Mouse (Mus musculus): ENCODE measurements around the gene Ttc16. TPM values are rescaled to one million over a fixed set of nuclear protein-coding genes. Genes with fewer than 3 reads are reported as not detected.
A peak's percentile ranks its signal among the peaks of the same experiment; 100 is the strongest.

The Ttc16 gene
- total RNA-seq (2021), result not detected
- long read RNA-seq, experiment 1, result 0 reads
- long read RNA-seq, experiment 2, partial matches to known transcripts, result 0 of 1 reads
- long read RNA-seq, experiment 2, other reads (novel, unspliced or antisense), result 1 of 1 reads

DNA sequence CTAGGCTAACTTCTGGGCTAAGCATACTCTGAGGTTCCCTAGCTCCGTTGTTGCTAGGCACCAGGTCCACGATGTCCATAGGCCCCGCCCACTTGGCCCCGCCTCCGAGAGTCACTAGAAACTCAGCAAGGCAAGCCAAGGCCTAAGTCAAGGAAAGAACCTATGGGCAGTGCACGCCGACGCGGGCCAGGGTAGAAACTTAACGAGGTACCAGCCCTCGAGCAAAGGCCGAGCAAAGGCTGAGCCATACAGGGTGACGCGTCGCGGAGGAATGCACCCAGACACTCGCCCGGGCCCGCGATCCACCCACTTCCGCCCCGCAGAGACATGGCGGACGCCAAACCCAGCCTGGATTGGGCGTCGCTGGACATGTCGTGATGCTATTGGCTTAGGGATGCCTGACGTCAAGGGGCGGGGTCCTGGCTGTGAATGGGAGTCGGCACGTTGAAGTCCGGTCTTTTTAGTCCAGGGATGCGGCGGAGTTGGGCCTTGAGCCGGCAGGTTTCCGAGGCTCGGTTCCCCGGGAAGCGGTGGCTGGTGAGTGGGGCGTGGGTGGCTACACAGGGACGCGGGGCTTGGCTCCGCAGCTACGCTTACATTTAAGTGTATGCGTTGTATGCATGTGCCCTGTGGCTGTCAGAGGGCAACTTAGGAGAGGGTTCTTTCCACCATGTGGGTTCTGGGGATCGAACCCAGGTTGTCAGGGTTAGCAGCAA is at the start of gene Ttc16, which contains the start of gene Ptrh1:
Gene Ttc16, minus strand, starts transcription at position 275 of the 716 bp plus-strand sequence.
Gene Ptrh1, plus strand, starts transcription at position 428 of the 716 bp plus-strand sequence.
- intact Hi-C loops (cut with DNase I), result no loop called here
- DNase-seq, result peak; percentile 97 to 98

DNA sequence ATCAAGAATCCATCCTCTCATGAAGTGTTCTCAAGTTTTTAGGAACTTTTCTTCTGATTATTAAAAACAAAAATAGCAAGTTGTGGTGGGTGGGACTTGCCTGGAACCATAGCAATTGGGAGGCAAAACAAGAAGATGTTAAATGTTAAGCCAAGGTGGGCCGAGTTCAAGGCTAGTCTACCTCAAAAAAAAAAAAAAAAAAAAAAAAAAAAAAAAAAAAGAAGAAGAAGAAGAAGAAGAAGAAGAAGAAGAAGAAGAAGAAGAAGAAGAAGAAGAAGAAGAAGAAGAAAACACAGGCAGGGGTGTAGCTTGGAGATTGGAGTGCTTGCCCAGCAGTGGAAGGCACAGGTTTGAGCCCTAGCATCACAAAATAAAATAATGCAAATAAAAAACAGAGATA is 49.3 kb upstream of the Ttc16 start:
- no peak for DNase-seq
- intact Hi-C loops (cut with DNase I), result no loop called here

DNA sequence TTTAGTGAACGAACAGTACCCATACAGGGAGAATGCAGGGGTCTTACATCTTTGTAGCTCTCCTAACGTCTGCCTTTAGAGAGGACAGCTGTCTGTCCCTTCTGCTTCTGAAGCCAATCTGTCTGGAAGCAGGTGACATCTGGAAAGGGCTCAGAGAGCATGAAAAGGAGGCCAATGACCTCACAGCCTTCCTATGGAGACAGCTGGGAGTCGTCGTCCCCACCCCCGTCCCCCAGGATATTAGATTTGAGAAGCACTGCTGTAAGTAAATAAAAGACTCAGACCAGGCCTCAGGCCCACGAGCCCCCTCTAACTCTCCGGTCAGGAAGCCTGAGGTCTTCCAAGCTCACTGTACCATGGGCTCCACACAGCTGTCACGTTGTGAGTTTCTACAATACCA is 48.7 kb upstream of the Ttc16 start:
- intact Hi-C loops (cut with DNase I), result no loop called here

DNA sequence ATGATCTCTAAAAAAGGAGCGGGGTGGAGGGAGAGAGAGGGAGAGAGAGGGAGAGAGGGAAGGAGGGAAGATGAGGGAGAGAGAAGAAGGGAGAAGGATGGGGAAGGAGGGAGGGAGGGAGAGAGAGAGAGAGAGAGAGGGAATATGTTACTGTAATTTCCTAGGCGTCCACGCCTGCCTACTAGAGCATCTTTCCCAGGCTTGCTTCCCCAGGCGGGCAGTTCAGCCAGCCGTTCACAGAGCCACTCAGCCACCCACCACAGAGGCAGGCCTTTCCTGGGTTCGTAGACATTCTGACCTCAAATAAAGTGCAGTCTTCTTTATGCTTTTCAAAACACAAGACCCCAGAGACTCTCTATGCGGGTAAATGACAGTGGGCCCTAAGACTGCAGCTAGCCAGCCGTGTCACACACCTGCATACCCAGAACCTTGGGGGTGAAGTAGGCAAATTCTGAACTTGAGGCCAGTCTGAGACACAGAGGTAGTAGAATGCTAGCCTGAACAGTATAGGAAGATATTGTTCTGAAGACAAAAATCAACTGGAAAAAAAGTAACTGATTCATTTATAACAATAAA is 48.2 kb upstream of the Ttc16 start:
- DNase-seq, result no peak
- intact Hi-C loops (cut with DNase I), result loop anchor here (2.0 kb wide), 1 partner anchor 29 kb away; no protein-coding TSS in a partner anchor

More for the DNA sequence above, 48.7 kb upstream of the Ttc16 start:
- no peak for DNase-seq

DNA sequence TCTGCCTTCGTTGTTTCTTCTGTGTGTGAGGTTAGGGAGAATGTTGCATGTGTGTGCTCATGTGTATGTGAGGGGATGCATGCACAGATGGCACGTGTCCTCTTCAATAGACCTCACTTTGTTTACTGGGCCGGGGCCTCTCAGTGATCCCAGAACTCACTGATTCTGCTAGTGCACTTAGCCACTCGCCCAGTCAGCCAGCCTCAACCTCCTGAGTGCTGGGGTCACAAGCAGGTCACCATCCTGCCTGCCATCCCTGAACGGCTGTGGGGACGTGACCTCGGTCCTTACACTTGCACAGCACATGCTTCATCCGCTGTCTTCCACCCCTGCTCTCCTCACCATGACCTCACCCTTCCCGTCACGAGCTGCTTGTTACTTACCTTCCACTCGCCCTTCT is 47.7 kb upstream of the Ttc16 start:
- no peak for DNase-seq
- intact Hi-C loops (cut with DNase I), result loop anchor here (2.0 kb wide), 1 partner anchor 30 kb away; no protein-coding TSS in a partner anchor

DNA sequence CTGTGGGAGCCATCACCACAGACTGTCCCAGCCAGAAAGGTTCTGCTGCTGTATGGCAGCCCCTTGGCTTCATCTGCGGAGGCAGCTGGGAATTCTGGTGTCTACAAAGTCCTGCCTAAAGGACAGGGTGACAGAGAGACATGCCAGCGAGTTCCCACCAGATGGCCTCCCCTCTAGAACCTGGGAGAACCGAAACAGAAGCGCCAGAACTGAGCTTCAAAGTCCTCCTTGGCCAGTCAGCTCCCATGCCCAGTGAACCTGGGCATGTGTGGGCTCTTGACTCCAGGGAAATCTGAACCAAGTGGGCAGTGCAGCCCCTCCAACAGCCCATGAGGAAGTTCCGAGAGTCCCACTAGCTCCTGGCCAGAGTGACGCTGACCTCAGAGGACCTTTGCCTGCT is 47.2 kb upstream of the Ttc16 start:
- DNase-seq, result no peak
- intact Hi-C loops (cut with DNase I), result loop anchor here (2.0 kb wide), 1 partner anchor 30 kb away; no protein-coding TSS in a partner anchor

DNA sequence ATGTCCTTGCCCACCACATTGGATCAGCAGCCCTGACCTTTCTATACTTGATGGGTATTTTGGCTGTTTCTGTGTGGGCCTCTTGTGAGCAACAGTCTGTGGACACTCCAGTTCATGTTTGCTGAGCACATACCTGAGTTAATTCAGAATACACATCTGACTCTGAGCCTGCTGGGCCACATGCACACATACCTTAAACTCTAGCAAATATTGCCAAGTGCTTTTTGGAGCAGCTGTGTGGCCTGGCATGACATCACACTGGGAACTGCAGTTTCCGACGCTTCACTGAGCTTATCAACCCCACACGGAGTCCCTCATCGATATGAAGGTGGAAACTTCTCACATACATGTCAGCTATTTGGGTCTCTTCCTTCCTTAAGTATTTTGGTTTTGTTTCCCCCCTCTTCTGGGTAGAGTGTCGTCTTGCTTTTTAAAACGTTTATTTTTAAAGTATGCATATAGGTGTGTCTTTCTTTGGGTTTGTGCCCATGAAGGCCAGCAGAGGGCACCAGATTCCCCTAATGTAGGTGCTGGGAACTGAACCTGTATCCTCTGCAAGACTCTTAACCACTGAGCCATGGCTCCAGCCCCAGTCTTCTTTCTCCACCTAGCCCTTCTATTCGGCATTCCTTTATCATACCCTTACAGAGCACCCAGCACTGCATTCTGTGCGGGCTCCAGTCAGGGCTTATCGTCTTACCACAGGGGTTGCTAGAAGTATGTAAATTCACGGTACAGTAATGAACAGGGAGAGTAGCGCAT is 45.8 kb upstream of the Ttc16 start:
- DNase-seq, result no peak
- intact Hi-C loops (cut with DNase I), result no loop called here

DNA sequence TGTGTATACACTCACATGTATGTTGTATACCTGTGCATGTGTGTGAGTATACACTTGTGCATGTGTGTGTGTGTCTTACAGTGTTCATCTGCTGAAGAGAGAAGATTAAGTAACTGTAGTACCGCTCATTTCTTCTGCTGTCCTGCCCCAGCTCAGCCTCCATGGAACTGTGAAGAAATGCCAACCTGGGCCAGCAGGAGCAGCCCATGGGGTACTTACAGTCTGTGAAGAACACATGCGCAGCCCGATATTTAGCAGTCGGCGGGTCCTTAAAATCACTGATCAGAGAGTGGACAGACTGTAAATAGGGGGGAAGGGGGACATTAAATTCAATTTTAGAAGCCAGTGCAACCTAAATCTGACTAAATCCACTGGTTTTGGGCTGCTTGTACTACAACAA is 42.8 kb upstream of the Ttc16 start:
- intact Hi-C loops (cut with DNase I), result no loop called here

DNA sequence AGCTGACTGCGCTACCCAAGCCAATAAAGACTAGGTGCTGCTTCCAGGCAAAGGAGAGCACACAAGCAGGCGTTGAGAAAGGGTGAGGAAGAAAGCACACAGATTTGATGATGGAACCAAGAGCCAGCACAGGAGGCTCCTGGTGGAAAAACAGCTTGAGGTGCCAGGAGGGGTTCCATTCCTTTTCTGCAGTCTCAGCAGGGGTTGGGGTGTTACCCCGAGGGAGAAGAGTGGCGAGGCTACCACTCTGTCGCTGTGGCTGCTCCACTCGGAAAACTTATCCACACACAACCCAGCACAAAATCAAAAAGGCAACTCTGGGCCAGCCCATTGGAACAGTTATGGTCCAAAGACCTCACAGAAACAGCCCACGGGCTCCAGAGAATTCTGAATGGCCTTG is 42.2 kb upstream of the Ttc16 start:
- intact Hi-C loops (cut with DNase I), result no loop called here
- DNase-seq, result no peak

More for the DNA sequence above, 42.8 kb upstream of the Ttc16 start:
- no peak for DNase-seq

DNA sequence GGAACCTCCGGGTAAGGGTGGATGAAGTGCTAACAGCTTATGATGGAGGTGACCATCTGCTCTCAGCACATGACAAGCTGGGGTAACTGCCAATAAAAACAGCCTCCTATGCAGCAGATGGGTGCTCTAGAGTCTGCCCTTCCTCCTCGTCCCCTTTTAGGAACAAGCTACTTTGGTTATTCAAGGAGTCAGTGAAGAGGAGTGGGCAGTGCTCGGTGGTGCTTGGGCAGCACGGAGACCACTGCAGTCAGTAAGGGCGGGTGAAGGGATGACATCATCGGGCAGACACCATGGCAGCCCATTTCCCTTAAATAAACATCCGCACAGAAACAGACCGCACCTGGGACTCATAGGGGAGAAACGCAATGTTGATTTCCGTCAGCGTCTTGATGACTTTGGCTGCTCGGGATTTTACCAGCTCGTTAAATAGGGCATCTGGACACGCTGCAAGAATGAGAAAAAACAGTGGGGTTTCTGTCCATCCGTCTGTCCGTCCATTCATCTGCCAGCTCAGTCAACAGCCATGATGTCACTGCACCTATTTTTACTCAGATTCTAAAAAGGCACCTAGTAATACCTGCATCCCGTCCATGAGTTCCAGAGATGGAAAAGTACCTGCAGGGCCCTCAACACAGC is 41.6 kb upstream of the Ttc16 start:
- DNase-seq, result no peak
- intact Hi-C loops (cut with DNase I), result no loop called here

DNA sequence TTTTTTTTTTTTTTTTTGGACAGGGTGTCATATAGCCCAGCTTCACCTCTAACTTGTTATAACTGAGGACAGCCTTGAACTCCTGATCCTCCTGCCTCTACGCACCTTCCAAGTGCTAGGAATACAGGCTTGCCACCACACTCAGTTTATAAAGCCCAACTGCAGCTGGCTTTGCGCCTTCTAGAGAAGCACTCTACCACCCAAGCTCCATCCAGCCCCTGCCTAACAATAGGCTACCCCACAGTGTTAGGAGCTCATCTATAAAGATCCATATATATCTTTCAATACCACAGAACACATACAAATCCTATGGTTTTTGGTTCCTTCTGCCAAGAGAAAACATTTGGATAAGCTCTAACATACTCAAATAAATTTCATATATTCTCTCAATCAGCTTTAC is 41.1 kb upstream of the Ttc16 start:
- no peak for DNase-seq
- intact Hi-C loops (cut with DNase I), result no loop called here

DNA sequence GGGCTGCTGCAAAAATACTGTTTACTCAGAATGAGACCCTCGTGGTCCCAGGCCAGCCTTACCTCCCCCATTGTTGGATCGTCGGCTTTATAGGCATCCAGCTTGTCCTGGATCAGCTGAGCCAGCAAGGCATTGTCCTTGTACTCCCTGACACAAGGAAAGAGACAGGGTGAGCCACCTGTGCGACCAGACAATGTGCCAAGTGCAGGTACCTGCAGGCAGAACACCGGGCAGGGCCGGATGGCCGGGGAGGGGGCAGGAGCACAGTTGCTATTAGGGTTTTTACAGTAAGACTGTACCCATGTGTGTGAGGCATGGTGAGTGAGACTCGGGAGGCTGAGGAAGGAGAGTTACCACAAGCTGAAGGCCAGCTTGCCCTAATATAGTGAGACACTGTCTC is 36.5 kb upstream of the Ttc16 start:
- intact Hi-C loops (cut with DNase I), result no loop called here
- DNase-seq, result no peak

DNA sequence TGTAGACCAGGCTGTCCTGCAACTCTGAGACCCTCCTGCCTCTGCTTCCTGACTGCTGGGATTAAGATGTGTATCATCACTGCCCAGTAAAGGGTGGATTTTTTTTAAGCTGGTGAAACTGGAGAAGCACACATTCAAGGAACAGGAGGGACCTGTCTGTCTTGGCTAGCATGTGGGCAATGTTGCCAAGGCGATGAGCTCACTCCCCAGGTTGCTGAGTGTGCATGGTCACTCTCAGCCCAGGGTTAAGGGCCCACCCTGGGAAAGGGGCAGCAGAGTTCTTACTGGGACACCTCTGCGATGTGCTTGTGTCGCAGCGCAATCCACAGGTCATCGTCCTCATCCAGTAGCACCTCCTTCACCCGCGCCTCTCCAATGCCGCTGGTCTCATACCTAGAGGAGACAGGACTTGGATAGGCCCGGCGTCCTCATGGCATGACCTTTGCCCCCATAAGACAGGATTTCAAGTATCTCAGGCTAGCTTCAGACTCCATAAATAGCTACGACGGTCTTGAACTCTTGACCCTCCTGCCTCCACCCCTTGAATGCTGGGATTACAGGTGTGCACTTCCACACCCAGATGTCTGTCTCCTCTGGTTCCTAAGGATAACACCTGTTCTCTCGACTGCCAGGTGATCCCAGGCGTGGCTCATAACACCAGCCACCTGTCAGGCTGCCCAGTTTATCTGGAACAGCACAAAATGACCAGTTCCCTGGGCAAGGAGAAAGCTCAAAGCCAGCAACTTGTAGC is 33.6 kb upstream of the Ttc16 start:
- DNase-seq, result no peak
- intact Hi-C loops (cut with DNase I), result no loop called here

DNA sequence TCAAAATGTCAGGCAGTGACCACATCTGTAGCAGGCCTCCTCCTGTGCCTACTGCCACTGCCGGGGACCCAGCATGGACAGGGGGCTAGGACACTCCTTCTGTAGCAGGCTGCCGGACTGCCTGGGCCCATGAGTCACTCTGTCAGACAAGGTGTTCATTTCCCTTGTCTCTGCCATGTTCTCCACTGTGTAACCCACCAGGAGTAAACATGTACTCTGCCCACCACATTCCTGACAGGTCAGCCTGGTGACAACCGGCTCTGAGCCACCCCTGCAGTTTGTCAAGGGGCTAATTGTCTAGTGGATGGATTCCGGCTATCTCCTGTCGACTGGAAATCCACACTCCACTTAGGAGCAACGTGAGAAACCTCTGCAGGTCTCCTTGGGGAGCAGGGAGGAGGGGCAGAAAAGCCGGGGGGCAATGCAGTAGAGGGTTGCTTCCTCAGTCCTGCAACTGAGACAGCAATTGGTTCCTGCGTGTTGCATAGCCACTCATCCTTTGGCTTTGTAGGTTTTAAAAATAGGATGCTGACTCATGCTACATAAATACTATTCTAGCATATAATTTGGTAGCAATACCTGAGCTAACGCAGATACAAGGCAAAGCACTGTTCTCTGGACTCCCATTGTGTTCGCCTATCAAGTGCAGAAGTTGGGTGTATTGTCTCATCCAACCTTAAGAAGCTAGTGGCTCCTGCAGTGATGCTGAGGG is 23.0 kb upstream of the Ttc16 start:
- DNase-seq, result no peak
- intact Hi-C loops (cut with DNase I), result no loop called here

DNA sequence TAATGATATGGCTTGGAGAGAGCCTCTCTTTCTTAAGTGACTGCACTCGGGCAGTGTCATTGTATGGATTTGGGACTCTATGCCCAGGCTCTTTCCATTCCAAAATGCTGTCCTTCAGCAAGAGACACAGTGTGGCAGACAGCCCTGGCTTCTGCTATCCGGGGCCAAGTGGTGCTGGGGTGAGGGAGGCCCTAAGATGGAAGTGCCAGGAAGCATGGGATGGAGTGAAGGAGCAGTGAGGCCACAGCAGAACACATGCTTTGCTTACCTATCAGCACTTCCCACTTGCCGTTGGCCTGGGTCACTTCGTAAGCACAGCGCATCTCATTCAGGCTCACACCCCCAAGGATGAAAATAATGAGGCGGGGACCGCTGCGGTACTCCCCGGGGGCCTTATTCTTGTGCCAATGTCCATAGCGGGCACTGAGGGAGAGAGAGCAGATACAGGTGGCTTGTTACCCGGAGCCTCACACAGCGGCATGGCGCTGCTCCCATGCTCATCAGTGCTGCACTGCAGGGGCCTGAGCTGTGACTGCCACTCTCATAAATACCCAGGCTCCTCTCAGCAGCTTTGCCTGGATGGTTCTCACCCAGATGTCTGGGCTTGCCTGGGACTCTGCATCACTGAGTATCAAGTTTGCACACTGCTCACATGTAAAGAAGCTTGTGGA is 20.4 kb upstream of the Ttc16 start:
- intact Hi-C loops (cut with DNase I), result no loop called here
- DNase-seq, result no peak

DNA sequence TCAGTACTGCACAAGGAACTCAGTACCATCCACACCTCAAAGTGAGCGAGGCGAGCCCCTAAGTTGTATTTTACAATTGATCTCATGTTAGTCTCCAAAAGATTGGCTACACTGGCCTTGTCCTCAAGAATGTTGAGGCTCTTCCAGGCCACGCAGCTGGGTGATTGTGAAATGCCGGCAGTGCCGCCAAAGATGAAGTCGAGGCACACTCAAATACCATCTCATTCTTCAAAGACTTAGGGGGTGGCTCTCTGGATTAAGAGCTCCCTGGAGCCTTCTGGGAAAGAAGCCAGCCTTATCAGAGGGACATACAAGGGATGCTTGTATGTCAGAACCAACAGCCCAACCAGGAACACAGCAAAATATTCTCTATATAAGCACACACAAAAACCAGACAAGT is 15.9 kb upstream of the Ttc16 start:
- intact Hi-C loops (cut with DNase I), result loop anchor here (5.0 kb wide), 2 partner anchors 46 to 131 kb away; no protein-coding TSS in a partner anchor
- peak; percentile 66 to 72 for DNase-seq

DNA sequence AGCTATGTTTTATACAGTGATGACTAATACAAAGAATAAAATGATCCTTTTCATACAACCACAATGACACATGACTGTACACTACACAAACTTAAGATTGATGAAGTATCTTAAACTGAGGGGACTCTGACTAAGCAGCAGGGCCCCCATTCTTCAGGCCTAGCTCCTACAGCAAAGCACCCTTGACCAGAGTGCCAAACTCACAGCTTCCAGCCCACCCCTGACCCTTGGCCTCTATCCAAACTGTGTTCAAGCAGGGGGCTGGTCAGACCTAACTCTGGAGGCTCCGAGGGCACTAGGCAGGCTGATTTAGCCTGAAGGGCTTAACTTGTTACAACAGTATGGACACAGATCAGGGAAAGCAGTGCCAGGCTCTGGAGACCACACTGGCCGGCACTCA is 13.1 kb upstream of the Ttc16 start:
- DNase-seq, result no peak
- intact Hi-C loops (cut with DNase I), result no loop called here

DNA sequence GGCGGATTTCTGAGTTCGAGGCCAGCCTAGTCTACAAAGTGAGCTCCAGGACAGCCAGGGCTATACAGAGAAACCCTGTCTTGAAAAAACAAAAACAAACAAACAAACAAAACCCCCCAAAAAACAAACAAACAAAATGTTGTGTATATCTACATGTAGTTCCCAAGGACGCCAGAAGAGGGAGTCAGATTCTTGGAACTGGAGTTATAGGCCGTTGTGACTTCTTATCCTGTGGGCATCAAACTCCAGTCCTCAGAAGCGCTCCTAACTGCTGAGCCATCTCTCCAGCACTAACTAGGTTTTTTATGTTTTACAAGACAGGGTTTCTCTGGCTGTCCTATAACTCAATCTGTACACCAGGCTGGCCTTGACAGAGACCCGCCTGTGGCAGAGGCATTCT is 11.7 kb upstream of the Ttc16 start:
- no peak for DNase-seq
- intact Hi-C loops (cut with DNase I), result no loop called here

Data from gastrocnemius, postnatal 36 days (tissue).